Comparison of ENCODE assay signal across 12 mouse cellular contexts in the genomic region with DNA sequence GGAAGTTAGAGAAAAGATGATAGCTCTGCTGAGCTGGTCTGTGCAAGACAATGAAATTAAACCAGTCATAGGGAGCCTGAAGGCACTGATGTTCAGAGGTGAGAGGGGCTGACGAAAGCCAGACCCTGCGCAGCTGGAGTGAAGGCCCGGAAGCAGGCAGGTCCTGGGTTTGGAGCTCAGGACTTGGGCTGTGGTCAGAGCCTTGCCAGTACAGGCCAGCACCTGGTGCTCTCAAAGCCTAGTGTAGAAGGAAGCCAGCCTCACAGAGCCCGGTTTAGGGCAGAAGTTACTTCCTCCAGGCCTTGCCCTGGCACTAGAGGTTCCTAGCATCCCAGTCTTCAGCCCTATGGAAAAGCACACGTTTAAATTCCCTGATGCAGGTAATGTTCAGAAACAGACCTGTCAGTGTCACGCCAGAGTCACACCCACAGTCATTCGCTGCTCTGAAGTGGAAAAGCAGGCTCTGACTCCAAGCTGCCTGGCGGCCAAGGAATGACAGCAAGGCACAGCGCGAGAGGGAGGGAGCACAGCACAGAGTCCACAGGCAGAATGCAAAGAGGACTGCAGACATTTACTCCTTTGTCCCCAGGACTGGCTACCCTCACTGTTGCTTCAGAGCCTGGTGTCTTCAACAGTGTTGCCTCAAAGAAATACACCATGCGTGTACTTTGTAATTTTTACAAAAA. TPM values are rescaled to one million over a fixed set of nuclear protein-coding genes. Genes with fewer than 3 reads are reported as not detected.
DNase-seq lines count a peak whose midpoint lies in the region; ATAC-seq and TF ChIP-seq lines count a peak whose summit lies in the region.
"Had no signal": no experiment of that assay in that cellular context is flagged by ENCODE, and none has a peak within 500 bp of the region (broad histone marks: within the 10 kb centered on the region; RNA-seq: fewer than 3 reads in every experiment).

No protein-coding gene starts in this region.

- H3K27ac ChIP-seq in heart, embryonic 15.5 days = peak overlapping the region; percentile 24
- peak overlapping the region; percentile 10; the same call in 1 of the 2 replicates for H3K27ac ChIP-seq in thymus, adult 2 months (ENCODE audit: control insufficient read depth, insufficient read depth, low read length)
- peak overlapping the region; percentile 49; the same call in 1 of the 2 replicates for H3K27ac ChIP-seq in stomach, postnatal 0 days (replicated peaks)
- H3K27ac ChIP-seq: kidney, postnatal 0 days had no signal

- whole genome bisulfite sequencing in heart, embryonic 15.5 days = 37% methylated on average over 11 of the region's 11 CpGs
- WGBS in thymus, adult 2 months = 42% methylated on average over 11 of the region's 11 CpGs
- WGBS in stomach, postnatal 0 days = 45% methylated on average over 11 of the region's 11 CpGs

- H3K9ac ChIP-seq in heart, embryonic 15.5 days = no peak overlapping the region
- H3K9ac ChIP-seq in stomach, postnatal 0 days (ENCODE audit: low read length) = no peak overlapping the region

- TF ChIP-seq CTCF in thymus, adult 2 months (IDR thresholded peaks at IDR 0.05; ENCODE audit: borderline replicate concordance, control insufficient read depth, extremely low read depth, insufficient read depth, low read length, poor library complexity) = no peak
- TF ChIP-seq CTCF in stomach, postnatal 0 days (IDR thresholded peaks at IDR 0.05; ENCODE audit: low read depth) = 0 out of 2 replicates have a peak, but pooled peaks have one; percentile 2

- TF ChIP-seq POLR2A in thymus, adult 2 months (IDR thresholded peaks at IDR 0.05; ENCODE audit: control insufficient read depth, extremely low read depth, insufficient read depth, low read length, poor library complexity) = no peak

- no peak; the same call in 1 of the 2 replicates for ATAC-seq in heart, embryonic 15.5 days (replicated peaks; ENCODE audit: insufficient number of reproducible peaks, insufficient read depth, low FRiP score, low read depth)
- peak; percentile 59 to 67 for ATAC-seq in hematopoietic stem cell, adult 5-6 weeks (replicated peaks in 1 of 2; ENCODE audit: insufficient read depth in 1 of 2, low FRiP score in 2 of 2, low TSS enrichment in 1 of 2, low read depth in 1 of 2, poor library complexity in 2 of 2, severe bottlenecking in 2 of 2)
- ATAC-seq in stomach, postnatal 0 days (ENCODE audit: low FRiP score, low TSS enrichment) = peak; percentile 46; the same call in 1 of the 2 replicates
- ATAC-seq: forebrain, embryonic 16.5 days had no signal

- no peaks in the 10 kb centered on the region for H3K36me3 ChIP-seq in heart, embryonic 15.5 days
- H3K36me3 ChIP-seq in thymus, adult 2 months (ENCODE audit: control insufficient read depth, insufficient read depth, low read length) = no peaks in the 10 kb centered on the region
- no peaks in the 10 kb centered on the region for H3K36me3 ChIP-seq in stomach, postnatal 0 days (ENCODE audit: control insufficient read depth, insufficient read depth, low read length)

- H3K4me3 ChIP-seq in heart, embryonic 15.5 days = no peak overlapping the region
- no peak overlapping the region for H3K4me3 ChIP-seq in thymus, adult 2 months (ENCODE audit: control insufficient read depth, insufficient read depth, low read length)
- no peak overlapping the region for H3K4me3 ChIP-seq in stomach, postnatal 0 days (ENCODE audit: low read depth, low read length)

- H3K9me3 ChIP-seq in heart, embryonic 15.5 days (replicated peaks) = no peaks in the 10 kb centered on the region
- H3K9me3 ChIP-seq in stomach, postnatal 0 days (ENCODE audit: control insufficient read depth, low read length) = no peaks in the 10 kb centered on the region

- peaks cover 37% of the 10 kb centered on the region for H3K4me1 ChIP-seq in heart, embryonic 15.5 days (replicated peaks)
- H3K4me1 ChIP-seq in thymus, adult 2 months (replicated peaks; ENCODE audit: control insufficient read depth, insufficient read depth, low read length) = peaks cover 28% of the 10 kb centered on the region
- H3K4me1 ChIP-seq in stomach, postnatal 0 days (replicated peaks; ENCODE audit: control insufficient read depth, insufficient read depth) = peaks cover 9% of the 10 kb centered on the region

- no peak for DNase-seq in heart, adult 18-20 months
- no peak for DNase-seq in thymus, adult 2 months
- no peak for DNase-seq in thymus, postnatal 10 days (ENCODE audit: low spot score in 2 of 2)
- peak; percentile 46 for DNase-seq in stomach, postnatal 0 days (ENCODE audit: low spot score)
- DNase-seq in cerebellum, adult 11 months = no peak
- DNase-seq: embryo, embryonic 11 days; layer of hippocampus, postnatal 36 days; lung, postnatal 14 days had no signal

- TF ChIP-seq EP300 in stomach, postnatal 0 days (optimal IDR thresholded peaks at IDR 0.05) = no peak

- no peaks in the 10 kb centered on the region for H3K27me3 ChIP-seq in heart, embryonic 15.5 days
- H3K27me3 ChIP-seq in thymus, adult 2 months (ENCODE audit: control insufficient read depth, insufficient read depth, low read length) = no peaks in the 10 kb centered on the region
- no peaks in the 10 kb centered on the region for H3K27me3 ChIP-seq in stomach, postnatal 0 days (ENCODE audit: control insufficient read depth, insufficient read depth, low read length)

- H3K4me2 ChIP-seq in heart, embryonic 15.5 days = no peak overlapping the region
- no peak overlapping the region for H3K4me2 ChIP-seq in stomach, postnatal 0 days (replicated peaks; ENCODE audit: low read depth)

RNA-seq across cellular contexts. Expression of a gene that starts 48.1 kb away (rescaled TPM):
- 20.3 and 25.2 TPM in 2 replicates for polyA plus RNA-seq in heart, embryonic 15.5 days (2015; fragmentation: Nextera tagmentation; extraction: Ambion mirVana)
- under 1 TPM; 0.57 to 0.65 TPM for total RNA-seq in heart, adult 18-20 months (2021)
- 26.8 and 32.1 TPM in 2 replicates for polyA plus RNA-seq in thymus, adult 2 months (2012; rRNA removed)
- total RNA-seq in hematopoietic stem cell, adult 5-6 weeks (2017) = 37.8 and 41.8 TPM in 2 replicates
- 7.4 and 8.0 TPM in 2 replicates for polyA plus RNA-seq in stomach, postnatal 0 days (2015; fragmentation: Nextera tagmentation; extraction: Ambion mirVana)
